Mouse (Mus musculus): ENCODE data around the gene Tada2a. TPM values are rescaled to one million over a fixed set of nuclear protein-coding genes. Genes with fewer than 3 reads are reported as not detected.

The Tada2a gene
- total and polyA plus RNA-seq, 2 experiments from 2014 or later, result 15.9 to 24.7 TPM

DNA sequence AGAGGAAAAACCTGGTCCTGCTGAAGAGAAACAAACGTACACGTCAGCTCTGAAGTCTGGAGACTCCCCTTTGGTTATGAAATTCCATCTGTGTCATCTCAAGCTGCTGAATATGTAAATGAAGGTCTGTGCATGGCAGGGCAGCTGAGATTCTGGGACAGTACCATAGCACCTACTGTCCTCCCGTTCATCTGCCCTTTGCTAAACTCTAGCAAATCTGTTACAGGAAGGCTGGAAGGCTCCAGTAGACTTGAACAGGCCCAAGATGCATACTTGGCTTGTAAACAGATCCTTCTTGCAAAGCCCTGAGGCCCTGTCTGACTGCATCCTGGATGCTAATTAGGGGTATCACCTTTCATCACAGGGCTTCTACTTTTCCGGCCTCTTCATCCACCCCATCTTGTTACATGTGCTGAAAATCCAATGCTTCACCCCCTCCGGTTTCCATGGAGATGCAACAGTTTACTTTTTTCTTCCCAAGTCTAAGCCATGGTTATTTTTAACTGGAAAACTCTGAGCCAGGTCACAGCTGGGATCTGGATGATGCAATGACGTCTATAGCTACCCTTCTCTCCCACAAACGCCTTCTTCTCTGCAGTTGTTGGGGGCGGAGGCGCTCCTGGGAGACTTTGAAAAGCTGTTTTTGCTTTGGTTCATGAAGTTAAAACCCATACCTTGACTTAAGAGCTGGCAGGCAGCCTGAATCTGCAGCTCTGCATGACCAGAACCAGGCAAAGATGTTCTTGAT lies 56.3 kb downstream of the Tada2a start:
- Histone ChIP-seq H3K4me2 (ENCODE audit: low read depth, low read length) (no peak overlapping the region), H3K27ac (no peak overlapping the region), H3K4me3 (ENCODE audit: low read length) (no peak overlapping the region), H3K9ac (replicated peaks; ENCODE audit: low read length) (no peak overlapping the region), H3K27me3 (ENCODE audit: insufficient read depth, low read length) (no peaks in the 10 kb centered on the region), H3K36me3 (ENCODE audit: insufficient read depth, low read length) (no peaks in the 10 kb centered on the region), H3K9me3 (ENCODE audit: low read length) (no peaks in the 10 kb centered on the region), H3K4me1 (ENCODE audit: insufficient read depth, low read length) (no peaks in the 10 kb centered on the region)
- no peak for ATAC-seq
- no peak for DNase-seq (ENCODE audit: low spot score)
- TF ChIP-seq CTCF (IDR thresholded peaks at IDR 0.05; ENCODE audit: low read depth), result no peak
- WGBS, result 54% methylated on average over 9 of the region's 9 CpGs

DNA sequence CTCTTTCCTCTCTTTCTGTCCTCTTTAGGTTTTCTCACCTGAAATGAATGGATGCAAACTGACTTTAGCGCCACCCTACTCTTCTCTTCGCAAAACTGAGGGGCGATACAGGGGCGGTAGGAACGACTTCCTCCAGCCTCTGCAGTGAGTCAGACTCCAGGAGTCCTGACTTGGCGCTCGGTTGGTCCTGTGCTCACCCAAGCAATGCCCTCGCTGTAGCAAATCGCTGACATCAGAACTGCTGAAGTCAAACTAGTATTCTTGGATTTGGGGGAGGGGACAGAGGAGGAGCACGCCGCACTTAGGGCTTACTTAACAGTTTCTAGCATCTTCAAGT lies 60.4 kb downstream of the Tada2a start, which contains the start of gene Dusp14:
Gene Dusp14 (minus strand): TSS at position 228 of the 337 bp plus-strand sequence.
- H3K9ac ChIP-seq (replicated peaks; ENCODE audit: low read length), result peak within 1 kb of the TSS; percentile 57
- no peaks in the 10 kb centered on the region for H3K27me3 ChIP-seq (ENCODE audit: insufficient read depth, low read length)
- DNase-seq (ENCODE audit: low spot score), result no peak
- H3K9me3 ChIP-seq (ENCODE audit: low read length), result no peaks in the 10 kb centered on the region
- 13% methylated on average over 11 of the region's 11 CpGs for WGBS
- ATAC-seq, result no peak
- peak within 1 kb of the TSS; percentile 92 for H3K4me2 ChIP-seq (ENCODE audit: low read depth, low read length)
- H3K4me1 ChIP-seq (ENCODE audit: insufficient read depth, low read length), result peaks cover 11% of the 10 kb centered on the region; the same call in 1 of the 2 replicates
- peak within 1 kb of the TSS; percentile 71 for H3K4me3 ChIP-seq (ENCODE audit: low read length)
- H3K36me3 ChIP-seq (ENCODE audit: insufficient read depth, low read length), result no peaks in the 10 kb centered on the region
- 0 out of 2 replicates have a peak within 1 kb of the TSS, but pooled peaks have one; percentile 22 for H3K27ac ChIP-seq
- TF ChIP-seq CTCF (IDR thresholded peaks at IDR 0.05; ENCODE audit: low read depth), result no peak

- Histone ChIP-seq H3K9ac (replicated peaks; ENCODE audit: low read length) (peak overlapping the region; percentile 57), H3K9me3 (ENCODE audit: low read length) (no peaks in the 10 kb centered on the region), H3K27ac (0 out of 2 replicates have a peak overlapping the region, but pooled peaks have one; percentile 22), H3K4me1 (ENCODE audit: insufficient read depth, low read length) (peaks cover 11% of the 10 kb centered on the region; the same call in 1 of the 2 replicates), H3K4me3 (ENCODE audit: low read length) (peak overlapping the region; percentile 71), H3K4me2 (ENCODE audit: low read depth, low read length) (peak overlapping the region; percentile 92), H3K36me3 (ENCODE audit: insufficient read depth, low read length) (no peaks in the 10 kb centered on the region), H3K27me3 (ENCODE audit: insufficient read depth, low read length) (no peaks in the 10 kb centered on the region)
- WGBS, result 3% methylated on average over 55 of the region's 63 CpGs
- peak; percentile 84 for DNase-seq (ENCODE audit: low spot score)
- TF ChIP-seq CTCF (IDR thresholded peaks at IDR 0.05; ENCODE audit: low read depth), result no peak
- ATAC-seq, result peak; percentile 77
Measured at GRCm38 (mm10) chr11:84068191-84069033, 61.0 kb downstream of the Tada2a start.

DNA sequence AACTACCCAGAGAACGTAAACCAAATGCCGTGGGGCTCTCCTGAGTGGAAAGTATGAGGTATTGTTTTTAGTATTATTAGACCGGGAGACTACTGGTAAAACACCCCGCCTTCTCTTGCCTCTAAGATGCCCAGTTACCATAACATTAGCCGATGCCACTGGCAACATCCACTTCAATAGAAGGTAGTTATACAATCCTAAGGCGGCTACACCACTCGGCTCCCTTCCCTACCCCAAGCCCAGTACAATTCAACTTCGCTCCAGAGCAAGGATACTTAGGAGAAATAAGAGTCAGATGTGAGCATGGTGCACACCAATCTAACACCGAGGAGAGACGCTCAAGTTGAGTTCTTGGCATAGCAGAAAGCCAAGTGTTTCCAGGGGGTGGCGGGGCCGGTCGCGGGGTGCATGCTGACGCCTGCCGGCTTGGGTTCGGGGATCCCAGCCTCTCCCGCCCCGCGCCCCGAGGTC lies 61.6 kb downstream of the Tada2a start:
- H3K9ac ChIP-seq (replicated peaks; ENCODE audit: low read length), result peak overlapping the region; percentile 57
- no peaks in the 10 kb centered on the region for H3K27me3 ChIP-seq (ENCODE audit: insufficient read depth, low read length)
- peak; percentile 57 for ATAC-seq
- WGBS, result 1% methylated on average over 21 of the region's 21 CpGs
- H3K4me3 ChIP-seq (ENCODE audit: low read length), result peak overlapping the region; percentile 71
- H3K4me1 ChIP-seq (ENCODE audit: insufficient read depth, low read length), result peaks cover 11% of the 10 kb centered on the region; the same call in 1 of the 2 replicates
- H3K36me3 ChIP-seq (ENCODE audit: insufficient read depth, low read length), result no peaks in the 10 kb centered on the region
- 0 out of 2 replicates have a peak overlapping the region, but pooled peaks have one; percentile 22 for H3K27ac ChIP-seq
- no peak for TF ChIP-seq CTCF (IDR thresholded peaks at IDR 0.05; ENCODE audit: low read depth)
- DNase-seq (ENCODE audit: low spot score), result peak; percentile 41
- H3K9me3 ChIP-seq (ENCODE audit: low read length), result no peaks in the 10 kb centered on the region
- H3K4me2 ChIP-seq (ENCODE audit: low read depth, low read length), result peak overlapping the region; percentile 92

DNA sequence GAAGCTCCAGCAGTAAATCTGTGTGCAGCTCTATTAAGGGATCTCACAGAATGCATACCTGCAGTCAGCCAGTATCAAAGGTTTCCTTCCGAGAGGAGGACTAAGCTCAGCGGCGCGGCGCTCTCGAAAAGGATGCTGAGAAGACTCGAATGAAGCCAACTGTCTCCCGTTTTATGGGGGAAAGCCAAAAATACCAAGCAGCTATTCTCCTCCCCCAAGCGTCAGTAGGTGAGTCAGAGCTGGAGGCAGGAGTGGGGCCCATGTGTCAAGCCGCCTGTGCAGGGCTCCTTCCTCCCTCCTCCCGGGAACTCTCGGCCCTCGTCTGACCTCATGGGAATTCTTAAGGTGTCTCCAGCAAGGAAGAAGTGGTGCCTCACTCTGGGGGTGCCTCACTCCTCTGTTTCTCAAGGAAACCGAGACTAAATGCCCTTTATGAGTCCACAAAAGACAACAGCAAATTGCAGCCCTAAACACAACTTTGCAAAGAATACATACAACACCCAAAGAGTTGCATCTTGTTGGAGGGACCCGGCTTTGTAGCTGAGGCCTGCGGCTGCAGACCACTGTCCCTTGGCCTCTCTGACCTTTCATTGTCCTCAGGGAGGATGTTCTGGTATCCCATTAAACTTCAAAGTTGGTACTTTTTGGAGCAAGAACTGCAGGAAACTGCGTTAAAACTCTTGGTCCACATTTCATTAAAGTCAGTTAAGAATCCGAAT lies 62.3 kb downstream of the Tada2a start:
- DNase-seq (ENCODE audit: low spot score) (peak; percentile 34), ATAC-seq (no peak)
- H3K9me3 ChIP-seq (ENCODE audit: low read length), result no peaks in the 10 kb centered on the region
- H3K27ac ChIP-seq, result no peak overlapping the region
- peaks cover 11% of the 10 kb centered on the region; the same call in 1 of the 2 replicates for H3K4me1 ChIP-seq (ENCODE audit: insufficient read depth, low read length)
- no peaks in the 10 kb centered on the region for H3K27me3 ChIP-seq (ENCODE audit: insufficient read depth, low read length)
- H3K36me3 ChIP-seq (ENCODE audit: insufficient read depth, low read length), result no peaks in the 10 kb centered on the region
- peak overlapping the region; percentile 71 for H3K4me3 ChIP-seq (ENCODE audit: low read length)
- H3K4me2 ChIP-seq (ENCODE audit: low read depth, low read length), result peak overlapping the region; percentile 92
- 4% methylated on average over 18 of the region's 18 CpGs for WGBS
- no peak overlapping the region for H3K9ac ChIP-seq (replicated peaks; ENCODE audit: low read length)
- no peak for TF ChIP-seq CTCF (IDR thresholded peaks at IDR 0.05; ENCODE audit: low read depth)

- H3K36me3 ChIP-seq (ENCODE audit: insufficient read depth, low read length), result no peaks in the 10 kb centered on the region
- H3K4me1 ChIP-seq (ENCODE audit: insufficient read depth, low read length), result peaks cover 11% of the 10 kb centered on the region; the same call in 1 of the 2 replicates
- peak overlapping the region; percentile 92 for H3K4me2 ChIP-seq (ENCODE audit: low read depth, low read length)
- 6% methylated on average over 11 of the region's 11 CpGs for WGBS
- H3K9ac ChIP-seq (replicated peaks; ENCODE audit: low read length), result no peak overlapping the region
- DNase-seq (ENCODE audit: low spot score), result peak; percentile 67
- H3K4me3 ChIP-seq (ENCODE audit: low read length), result no peak overlapping the region
- ATAC-seq, result 0 out of 2 replicates have a peak, but pooled peaks have one; percentile 46
- TF ChIP-seq CTCF (IDR thresholded peaks at IDR 0.05; ENCODE audit: low read depth), result peak; percentile 75
- no peak overlapping the region for H3K27ac ChIP-seq
- no peaks in the 10 kb centered on the region for H3K27me3 ChIP-seq (ENCODE audit: insufficient read depth, low read length)
- H3K9me3 ChIP-seq (ENCODE audit: low read length), result no peaks in the 10 kb centered on the region
Measured at GRCm38 (mm10) chr11:84066071-84066481, 63.3 kb downstream of the Tada2a start.

Data from hindbrain, postnatal 0 days (tissue).